Mouse (Mus musculus) liver, adult 2 months (tissue): Measurements from ENCODE around the gene Usp47. TPM values are rescaled to one million over a fixed set of nuclear protein-coding genes. Genes with fewer than 3 reads are reported as not detected.

ENCODE experiments used
- DNase-seq: peaks from one replicate; pipeline ENCODE4 v3.0.0-alpha.2; 2011; ENCODE audit warnings: low read depth, low spot score; ENCODE audit errors: extremely low read depth
- H3K27ac ChIP-seq: fragments of 200-500 bp; replicated peaks from 2 replicates; pipeline ENCODE4 v1.5.1; 2012; ENCODE audit warnings: low read depth, mild to moderate bottlenecking, control low read depth, inconsistent platforms, low read length; ENCODE audit not compliant: insufficient read depth
- H3K27me3 ChIP-seq: fragments of 200-500 bp; 2 replicates; pipeline ENCODE4 v1.6.1; 2012; ENCODE audit warnings: mild to moderate bottlenecking, moderate library complexity, low read length, inconsistent platforms; ENCODE audit not compliant: control insufficient read depth, insufficient read depth
- H3K36me3 ChIP-seq: fragments of 200-500 bp; 2 replicates; pipeline ENCODE4 v1.6.1; 2012; ENCODE audit warnings: low read length, inconsistent platforms; ENCODE audit not compliant: control insufficient read depth, insufficient read depth
- H3K4me1 ChIP-seq: fragments of 200-500 bp; 2 replicates; pipeline ENCODE4 v1.6.1; 2011; ENCODE audit warnings: low read length; ENCODE audit not compliant: control insufficient read depth, insufficient read depth
- H3K4me3 ChIP-seq: fragments of 200-500 bp; 2 replicates; pipeline ENCODE4 v1.5.1; 2011; ENCODE audit warnings: low read depth, mild to moderate bottlenecking, control low read depth, low read length, moderate library complexity; ENCODE audit not compliant: insufficient read depth
- H3K79me2 ChIP-seq: fragments of 200-500 bp; 2 replicates; pipeline ENCODE4 v1.6.1; 2012; ENCODE audit warnings: inconsistent platforms, mild to moderate bottlenecking, low read length, moderate library complexity; ENCODE audit not compliant: control insufficient read depth, insufficient read depth
- H3K9ac ChIP-seq: fragments of 200-500 bp; 2 replicates; pipeline ENCODE4 v1.6.1; 2012; ENCODE audit warnings: low read depth, mild to moderate bottlenecking, control low read depth, inconsistent platforms, low read length
- CTCF ChIP-seq: fragments of 200-500 bp; IDR thresholded peaks from 2 replicates; pipeline ENCODE4 v1.5.1; 2011; ENCODE audit warnings: low read depth, low read length, control low read depth
- POLR2A ChIP-seq: fragments of 200-500 bp; IDR thresholded peaks from 2 replicates; pipeline ENCODE4 v1.6.1; 2011; ENCODE audit warnings: low read length, control low read depth; ENCODE audit not compliant: insufficient read depth; ENCODE audit errors: extremely low read depth
- WGBS: fragments of 180-500 bp; shearing (Covaris S2); methylation state at CpG from one replicate; pipeline ENCODE4 v1.1.7; 2018; 5-methylcytosine and 5-hydroxymethylcytosine counted together
- polyA plus RNA-seq: library from polyadenylated mRNA; depleted of rRNA; stranded (reverse); fragments of >200 nt; gene quantifications from 2 replicates; pipeline ENCODE4 v1.2.3, GENCODE M21; 2012
- total RNA-seq: library from RNA; depleted of rRNA; stranded (reverse); fragments of >200 nt; gene quantifications from 2 replicates; pipeline ENCODE4 v1.2.3, GENCODE M21; 2014

Gene Usp47
- total and polyA plus RNA-seq, 2 experiments = 9.4 to 56.3 TPM

- H3K36me3 ChIP-seq = no peaks in the 10 kb centered on the region
These were observed 36.4 kb upstream of the Usp47 start for GRCm38 (mm10) chr7:111986906-111987305.

DNA sequence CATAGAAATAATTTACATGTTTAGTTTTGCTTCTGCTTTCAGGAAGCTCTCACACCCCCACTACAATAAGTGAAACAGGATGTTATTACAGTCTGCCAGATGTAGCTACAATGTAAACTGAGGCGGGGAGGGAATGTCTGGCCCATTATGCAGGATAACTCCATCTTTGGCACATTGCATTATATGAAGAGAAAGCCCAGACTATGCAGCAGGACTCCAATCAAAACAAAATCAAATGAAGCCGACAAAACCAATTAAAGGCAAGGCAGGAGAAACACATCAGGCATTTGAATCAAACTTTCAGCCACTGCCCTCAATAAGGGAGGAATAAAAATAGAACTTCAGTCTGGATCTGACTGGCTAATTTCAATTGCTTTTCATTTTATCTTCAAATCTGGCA, 25.9 kb upstream of the Usp47 start:
- Histone ChIP-seq H3K27me3 (no peaks in the 10 kb centered on the region), H3K79me2 (no peaks in the 10 kb centered on the region), H3K36me3 (no peaks in the 10 kb centered on the region), H3K27ac (no peak overlapping the region), H3K4me3 (no peak overlapping the region), H3K9ac (no peak overlapping the region), H3K4me1 (no peaks in the 10 kb centered on the region)
- no peak for TF ChIP-seq CTCF
- 84% methylated on average over 2 of the region's 2 CpGs for WGBS
- DNase-seq = no peak

More at GRCm38 (mm10) chr7:111986906-111987305, 36.4 kb upstream of the Usp47 start:
- Histone ChIP-seq H3K27ac (no peak overlapping the region), H3K27me3 (no peaks in the 10 kb centered on the region), H3K4me3 (no peak overlapping the region), H3K9ac (no peak overlapping the region), H3K79me2 (no peaks in the 10 kb centered on the region), H3K4me1 (no peaks in the 10 kb centered on the region)
- no peak for DNase-seq
- 80% methylated on average over 3 of the region's 3 CpGs for WGBS
- no peak for TF ChIP-seq POLR2A
- no peak for TF ChIP-seq CTCF

GRCm38 (mm10) chr7:111998446-111999004, 24.8 kb upstream of the Usp47 start:
- H3K4me1 ChIP-seq = no peaks in the 10 kb centered on the region
- no peak overlapping the region for H3K4me3 ChIP-seq
- H3K36me3 ChIP-seq = no peaks in the 10 kb centered on the region
- TF ChIP-seq POLR2A (no peak), CTCF (no peak)
- H3K27me3 ChIP-seq = no peaks in the 10 kb centered on the region
- DNase-seq = no peak
- H3K27ac ChIP-seq = no peak overlapping the region
- 81% methylated on average over 6 of the region's 6 CpGs for WGBS
- H3K79me2 ChIP-seq = no peaks in the 10 kb centered on the region
- H3K9ac ChIP-seq = no peak overlapping the region

- Histone ChIP-seq H3K27me3 (no peaks in the 10 kb centered on the region), H3K4me1 (no peaks in the 10 kb centered on the region), H3K4me3 (no peak overlapping the region), H3K36me3 (no peaks in the 10 kb centered on the region), H3K79me2 (no peaks in the 10 kb centered on the region), H3K27ac (no peak overlapping the region), H3K9ac (no peak overlapping the region)
- no peak for TF ChIP-seq CTCF
- DNase-seq = peak; percentile 15
These were observed 23.9 kb upstream of the Usp47 start for GRCm38 (mm10) chr7:111999376-111999775.

GRCm38 (mm10) chr7:112000166-112000565, 23.1 kb upstream of the Usp47 start:
- TF ChIP-seq CTCF = no peak
- no peak for TF ChIP-seq POLR2A
- no peak overlapping the region for H3K4me3 ChIP-seq
- H3K27me3 ChIP-seq = no peaks in the 10 kb centered on the region
- no peaks in the 10 kb centered on the region for H3K4me1 ChIP-seq
- no peaks in the 10 kb centered on the region for H3K36me3 ChIP-seq
- WGBS = 21% methylated on average over 1 of the region's 1 CpGs
- no peaks in the 10 kb centered on the region for H3K79me2 ChIP-seq
- no peak overlapping the region for H3K9ac ChIP-seq
- peak; percentile 26 for DNase-seq
- H3K27ac ChIP-seq = no peak overlapping the region

DNA sequence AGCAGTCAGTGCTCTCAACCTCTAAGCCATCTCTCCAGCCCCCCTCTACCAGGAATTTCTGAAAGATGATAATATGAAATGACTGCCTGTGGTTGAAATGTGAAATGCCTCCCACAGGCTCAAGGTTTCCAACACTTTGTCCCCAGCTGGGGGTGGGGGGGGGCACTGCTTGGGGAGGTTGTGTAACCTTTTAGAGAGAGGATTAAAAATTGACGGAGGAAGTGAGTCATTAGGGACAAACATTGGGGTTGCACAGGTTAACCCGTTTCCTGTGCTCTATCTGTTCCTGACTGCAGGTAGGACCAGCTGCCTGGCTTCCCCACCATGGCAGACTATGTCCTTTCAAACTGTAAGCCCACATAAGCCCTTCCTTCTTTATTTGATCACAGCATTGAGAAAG, 12.8 kb upstream of the Usp47 start:
- no peaks in the 10 kb centered on the region for H3K4me1 ChIP-seq
- TF ChIP-seq POLR2A (no peak), CTCF (no peak)
- no peaks in the 10 kb centered on the region for H3K79me2 ChIP-seq
- no peaks in the 10 kb centered on the region for H3K27me3 ChIP-seq
- no peaks in the 10 kb centered on the region for H3K36me3 ChIP-seq
- no peak overlapping the region for H3K27ac ChIP-seq
- H3K9ac ChIP-seq = no peak overlapping the region
- 81% methylated on average over 2 of the region's 2 CpGs for WGBS
- DNase-seq = no peak
- no peak overlapping the region for H3K4me3 ChIP-seq

DNA sequence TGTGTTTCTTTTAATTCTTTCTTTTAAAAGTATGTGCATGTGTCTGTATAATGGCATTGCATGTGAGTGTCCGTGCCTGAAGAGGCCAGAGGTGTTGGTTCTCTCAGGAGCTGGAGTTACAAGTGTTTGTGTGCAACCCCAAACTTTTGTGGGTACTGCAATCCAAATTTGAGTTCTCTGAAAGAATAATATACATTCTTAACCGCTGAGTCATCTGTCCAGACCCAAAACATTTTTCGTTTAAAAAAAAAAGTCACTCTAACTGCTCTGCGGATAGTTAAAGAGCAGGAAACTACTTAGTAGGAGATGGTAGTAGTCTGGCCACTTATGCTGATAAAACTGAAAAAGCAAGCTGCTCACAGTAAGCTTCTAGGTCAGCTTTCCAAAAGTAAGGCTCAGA, 12.3 kb upstream of the Usp47 start:
- no peak overlapping the region for H3K9ac ChIP-seq
- no peak overlapping the region for H3K4me3 ChIP-seq
- DNase-seq = no peak
- TF ChIP-seq POLR2A (no peak), CTCF (no peak)
- WGBS = 83% methylated on average over 4 of the region's 4 CpGs
- no peaks in the 10 kb centered on the region for H3K27me3 ChIP-seq
- H3K27ac ChIP-seq = no peak overlapping the region
- no peaks in the 10 kb centered on the region for H3K4me1 ChIP-seq
- H3K79me2 ChIP-seq = no peaks in the 10 kb centered on the region
- H3K36me3 ChIP-seq = no peaks in the 10 kb centered on the region
